Mouse (Mus musculus) urinary bladder, postnatal 10 days (tissue): ENCODE results near the gene Slc22a4.
"Not testable (repeated sequence)": the region's sequence is repeated elsewhere in the genome, so short reads cannot be mapped to it uniquely, and the experiment has no call there.

Experiments
- DNase-seq: peaks from one replicate; pipeline ENCODE4 v3.0.0; 2022; ENCODE audit warnings: low spot score

Gene Slc22a4

GRCm38 (mm10) chr11:54057428-54057827 is 29.5 kb upstream of the Slc22a4 start:
- DNase-seq = no peak

- no peak for DNase-seq
These were observed 28.2 kb upstream of the Slc22a4 start for GRCm38 (mm10) chr11:54056132-54056531.

- no peak for DNase-seq
These were observed 26.4 kb upstream of the Slc22a4 start for GRCm38 (mm10) chr11:54054257-54054656.

- no peak for DNase-seq
These were observed 25.2 kb upstream of the Slc22a4 start for GRCm38 (mm10) chr11:54053090-54053489.

GRCm38 (mm10) chr11:54052128-54052527 is 24.2 kb upstream of the Slc22a4 start:
- DNase-seq = no peak

- DNase-seq = no peak
These were observed 23.3 kb upstream of the Slc22a4 start for GRCm38 (mm10) chr11:54051161-54051560.

GRCm38 (mm10) chr11:54050205-54050604 is 22.3 kb upstream of the Slc22a4 start:
- no peak for DNase-seq

GRCm38 (mm10) chr11:54040676-54041075 is 12.8 kb upstream of the Slc22a4 start:
- no peak for DNase-seq

- not testable (repeated sequence) for DNase-seq
These were observed 5.0 kb upstream of the Slc22a4 start for GRCm38 (mm10) chr11:54032872-54033271.

GRCm38 (mm10) chr11:54028997-54029396 is 1.1 kb upstream of the Slc22a4 start:
- DNase-seq = no peak

GRCm38 (mm10) chr11:54027131-54028043 is 503 bp downstream of the Slc22a4 start:
- DNase-seq = no peak

- DNase-seq = no peak
These were observed 1.3 kb downstream of the Slc22a4 start for GRCm38 (mm10) chr11:54026491-54027041.

- DNase-seq = no peak
These were observed 6.3 kb downstream of the Slc22a4 start for GRCm38 (mm10) chr11:54021396-54022093.

- no peak for DNase-seq
These were observed 8.8 kb downstream of the Slc22a4 start for GRCm38 (mm10) chr11:54018893-54019732.

GRCm38 (mm10) chr11:54017596-54017995 is 10.3 kb downstream of the Slc22a4 start:
- DNase-seq = no peak

GRCm38 (mm10) chr11:54016051-54016450 is 11.8 kb downstream of the Slc22a4 start:
- DNase-seq = no peak

- no peak for DNase-seq
These were observed 14.9 kb downstream of the Slc22a4 start for GRCm38 (mm10) chr11:54012961-54013360.

- DNase-seq = no peak
These were observed 16.6 kb downstream of the Slc22a4 start for GRCm38 (mm10) chr11:54011255-54011654.

- no peak for DNase-seq
These were observed 19.4 kb downstream of the Slc22a4 start for GRCm38 (mm10) chr11:54008416-54008920.

GRCm38 (mm10) chr11:54007717-54008116 is 20.2 kb downstream of the Slc22a4 start:
- no peak for DNase-seq

GRCm38 (mm10) chr11:54006901-54007300 is 21.0 kb downstream of the Slc22a4 start:
- DNase-seq = no peak

- not testable (repeated sequence) for DNase-seq
These were observed 21.5 kb downstream of the Slc22a4 start for GRCm38 (mm10) chr11:54006362-54006761.
